Mouse (Mus musculus) brain, embryonic 14.5 days (tissue): ENCODE results near the gene Armc8.

ENCODE experiments used
- CTCF ChIP-seq: fragments of 200-500 bp; IDR thresholded peaks from 2 replicates; pipeline ENCODE4 v1.5.1; 2012; ENCODE audit warnings: inconsistent platforms, mild to moderate bottlenecking, moderate library complexity, borderline replicate concordance; ENCODE audit not compliant: insufficient read depth, insufficient read length; ENCODE audit errors: extremely low read depth
- POLR2A ChIP-seq: fragments of 200-500 bp; IDR thresholded peaks from 2 replicates; pipeline ENCODE4 v1.6.1; 2012; ENCODE audit warnings: mild to moderate bottlenecking, inconsistent platforms, borderline replicate concordance; ENCODE audit not compliant: poor library complexity, insufficient read depth, insufficient read length, severe bottlenecking; ENCODE audit errors: extremely low read depth

DNA sequence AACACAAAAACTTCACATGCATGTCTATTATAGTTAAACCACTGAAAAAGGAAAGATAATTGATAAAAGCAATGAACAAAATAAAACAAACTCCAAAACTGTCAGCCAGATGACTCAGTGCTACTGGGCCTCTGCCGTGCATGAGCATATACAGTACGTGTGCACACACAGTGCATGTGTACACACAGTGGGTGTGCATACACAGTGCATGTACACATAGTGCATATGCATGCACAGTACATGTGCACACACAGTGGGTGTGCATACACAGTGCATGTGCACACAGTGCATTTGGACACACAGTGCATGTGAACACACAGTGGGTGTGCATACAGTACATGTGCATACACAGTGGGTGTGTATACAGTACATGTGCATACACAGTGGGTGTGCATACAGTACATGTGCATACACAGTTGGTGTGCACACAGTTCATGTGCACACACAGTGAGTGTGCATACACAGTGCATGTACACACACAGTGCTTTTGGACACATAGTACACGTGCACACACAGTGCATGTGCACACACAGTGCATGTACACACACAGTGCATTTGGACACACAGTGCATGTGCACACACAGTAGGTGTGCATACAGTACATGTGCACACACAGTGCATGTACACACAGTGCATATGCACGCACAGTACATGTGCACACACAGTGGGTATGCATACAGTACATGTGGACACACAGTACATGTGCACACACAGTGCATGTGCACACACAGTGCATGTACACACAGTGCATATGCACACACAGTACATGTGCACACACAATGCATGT, 126.9 kb downstream of the Armc8 start:
- TF ChIP-seq POLR2A = no peak
- no peak for TF ChIP-seq CTCF
